Mouse (Mus musculus): Measurements from ENCODE around the gene Ppara.

The Ppara gene

GRCm38 (mm10) chr15:85734571-85735033 is at the start of gene Ppara:
Gene Ppara (plus strand): TSS chr15:85734983.
- no peak for DNase-seq (ENCODE audit: low spot score)

DNA sequence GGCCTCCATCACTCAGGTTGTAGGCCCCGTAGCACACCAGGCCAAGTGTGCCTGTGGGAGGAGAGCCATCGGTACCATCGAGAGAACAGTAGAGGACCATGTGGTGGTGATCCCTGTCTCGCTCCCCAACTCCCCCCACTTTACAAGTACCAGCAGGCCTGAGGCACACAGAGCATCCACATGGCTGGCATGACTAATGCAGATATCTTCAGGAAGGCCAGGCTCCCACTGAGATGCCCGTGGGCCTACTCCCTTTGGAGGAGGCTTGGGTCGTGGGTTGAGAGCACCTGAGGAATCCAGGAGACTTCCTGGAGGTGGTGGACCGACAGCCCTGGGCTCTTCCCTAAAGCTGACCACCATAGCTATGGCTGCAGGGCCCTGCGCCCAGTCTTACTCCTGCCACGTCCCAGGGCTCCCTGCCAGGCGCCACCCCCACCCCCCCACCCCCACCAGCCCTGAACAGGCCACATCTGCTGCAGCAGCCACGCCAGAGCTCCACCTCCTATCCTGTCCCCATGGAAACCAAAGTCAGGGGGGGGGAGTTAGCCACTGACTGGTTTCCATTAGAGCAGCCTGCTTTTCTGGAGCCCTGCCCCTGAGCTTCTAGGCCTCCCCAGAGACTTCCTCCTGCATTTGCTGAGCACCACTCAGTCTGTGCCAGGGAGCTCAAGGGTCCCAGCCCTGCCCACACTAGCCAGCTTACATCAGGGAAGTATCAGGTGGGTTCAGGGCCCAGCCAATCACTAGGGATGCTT is 48.0 kb upstream of the Ppara start:
- DNase-seq (ENCODE audit: low spot score), result no peak

DNA sequence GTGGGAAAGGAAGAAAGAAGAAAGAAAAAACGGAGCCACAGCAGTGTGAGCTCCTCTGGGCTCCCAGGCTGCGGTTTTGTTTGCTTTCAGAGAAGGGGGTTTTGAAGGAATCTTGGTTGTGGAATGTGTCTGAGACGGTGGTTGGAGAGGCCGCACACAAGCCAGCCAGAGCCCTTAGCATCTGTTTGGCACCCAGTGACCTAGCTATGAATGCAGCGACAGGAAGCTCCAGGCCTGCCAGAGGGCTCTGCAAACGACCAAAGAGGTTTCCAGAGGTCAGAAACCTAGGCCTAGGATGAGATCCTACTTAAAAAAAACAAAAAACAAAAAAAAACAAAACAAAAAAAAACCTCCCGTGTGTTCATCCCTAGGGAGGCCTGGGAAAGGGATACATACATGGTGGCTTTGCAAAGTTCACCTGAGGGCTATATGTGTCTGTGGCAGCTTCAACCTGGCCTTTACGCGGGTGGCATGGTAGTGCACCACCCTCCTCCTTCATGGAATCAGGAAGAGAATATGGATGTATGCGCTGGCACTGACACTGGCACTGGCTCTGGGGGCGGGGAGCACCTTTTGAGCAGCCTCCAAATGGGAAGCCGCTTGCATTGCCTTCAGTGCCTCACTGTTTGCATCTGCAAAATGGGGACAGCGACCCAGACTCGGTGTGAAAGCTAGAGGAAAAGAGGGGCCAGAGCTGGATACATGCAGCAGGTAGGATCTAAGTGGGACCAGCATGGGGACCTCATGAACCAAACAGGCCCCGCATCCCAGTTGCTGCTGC is 47.0 kb upstream of the Ppara start:
- DNase-seq (ENCODE audit: low spot score), result no peak

- DNase-seq (ENCODE audit: low spot score), result no peak
Measured at GRCm38 (mm10) chr15:85688734-85689133, 46.0 kb upstream of the Ppara start.

- no peak for DNase-seq (ENCODE audit: low spot score)
Measured at GRCm38 (mm10) chr15:85689523-85689922, 45.3 kb upstream of the Ppara start.

- no peak for DNase-seq (ENCODE audit: low spot score)
Measured at GRCm38 (mm10) chr15:85690058-85690457, 44.7 kb upstream of the Ppara start.

DNA sequence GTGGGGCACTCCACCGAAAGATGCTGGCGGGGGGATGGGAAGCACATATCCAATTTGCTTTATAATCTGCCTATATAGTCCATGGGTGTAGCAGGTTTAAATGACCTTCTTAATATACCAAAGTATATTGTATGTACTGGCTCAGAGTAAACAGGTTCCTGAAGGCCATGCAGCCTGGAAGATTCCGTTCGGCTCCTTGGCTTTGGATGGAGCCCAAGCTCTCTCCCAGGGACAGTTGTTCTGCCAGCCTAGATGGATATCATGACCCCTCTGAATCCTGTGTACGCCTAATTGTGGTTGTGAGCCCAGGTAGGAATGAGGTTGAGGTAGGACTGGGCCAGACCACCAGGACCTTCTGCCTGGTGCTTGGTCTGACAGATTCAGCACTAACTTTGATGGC is 43.9 kb upstream of the Ppara start:
- no peak for DNase-seq (ENCODE audit: low spot score)

GRCm38 (mm10) chr15:85693115-85693514 is 41.7 kb upstream of the Ppara start:
- no peak for DNase-seq (ENCODE audit: low spot score)

DNA sequence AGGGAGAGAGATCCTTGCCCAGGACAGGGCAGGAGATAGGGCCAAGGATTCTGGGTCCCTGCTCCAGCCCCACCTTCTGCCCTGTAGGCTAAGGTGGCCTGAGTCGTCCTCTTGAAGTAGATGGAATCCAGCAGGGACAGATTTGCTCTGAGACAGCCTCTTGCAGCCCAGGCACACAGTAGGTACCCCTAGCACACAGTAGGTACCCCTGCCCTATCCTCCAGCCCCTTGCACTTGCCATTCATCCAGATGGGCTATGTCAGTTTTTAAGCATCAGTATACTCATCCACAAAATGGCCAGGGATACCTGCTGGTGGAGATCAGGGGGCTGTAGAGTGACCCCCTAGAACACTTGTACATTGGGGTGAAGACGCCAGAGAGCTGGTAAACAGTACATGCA is 41.0 kb upstream of the Ppara start:
- DNase-seq (ENCODE audit: low spot score), result no peak

DNA sequence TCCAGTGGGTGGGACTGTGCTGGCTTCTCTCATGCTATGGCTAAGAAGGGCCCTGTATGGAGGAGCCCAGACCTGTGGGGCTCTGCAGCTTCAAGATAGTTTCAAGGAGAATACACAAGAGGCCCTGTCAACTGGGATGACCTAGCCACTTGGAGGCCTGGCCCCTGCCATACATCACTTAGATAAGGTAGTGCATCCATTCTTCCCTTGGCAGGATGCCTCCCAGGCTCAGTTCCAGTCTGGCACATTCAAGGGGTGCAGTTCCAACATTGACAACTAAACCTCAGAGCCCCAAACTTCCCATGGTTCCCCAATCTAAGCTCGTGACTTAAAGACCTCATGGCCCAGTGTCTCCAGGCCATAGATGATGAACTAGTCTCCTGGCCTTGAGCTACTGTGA is 40.4 kb upstream of the Ppara start:
- no peak for DNase-seq (ENCODE audit: low spot score)

DNA sequence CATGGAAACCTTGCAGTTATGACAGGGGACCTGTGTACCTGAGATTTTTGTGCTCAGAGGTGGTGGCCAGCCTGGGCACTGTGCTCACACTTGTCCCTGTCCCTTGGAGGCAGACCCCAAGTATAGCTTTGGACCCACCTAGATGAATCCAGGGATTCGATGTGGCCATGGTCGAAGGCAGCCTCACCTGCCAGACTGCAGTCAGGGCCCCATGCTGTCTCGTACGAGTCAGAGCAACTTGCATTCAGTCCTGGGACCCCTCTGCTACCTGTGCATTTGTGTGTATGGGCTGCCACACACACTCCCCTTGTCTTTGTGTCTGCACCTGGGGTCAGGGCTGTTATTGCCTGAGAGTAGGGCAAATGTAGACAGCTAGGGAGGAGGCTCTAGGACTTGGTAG is 39.5 kb upstream of the Ppara start:
- no peak for DNase-seq (ENCODE audit: low spot score)

- DNase-seq (ENCODE audit: low spot score), result no peak
Measured at GRCm38 (mm10) chr15:85698345-85699034, 36.3 kb upstream of the Ppara start.

DNA sequence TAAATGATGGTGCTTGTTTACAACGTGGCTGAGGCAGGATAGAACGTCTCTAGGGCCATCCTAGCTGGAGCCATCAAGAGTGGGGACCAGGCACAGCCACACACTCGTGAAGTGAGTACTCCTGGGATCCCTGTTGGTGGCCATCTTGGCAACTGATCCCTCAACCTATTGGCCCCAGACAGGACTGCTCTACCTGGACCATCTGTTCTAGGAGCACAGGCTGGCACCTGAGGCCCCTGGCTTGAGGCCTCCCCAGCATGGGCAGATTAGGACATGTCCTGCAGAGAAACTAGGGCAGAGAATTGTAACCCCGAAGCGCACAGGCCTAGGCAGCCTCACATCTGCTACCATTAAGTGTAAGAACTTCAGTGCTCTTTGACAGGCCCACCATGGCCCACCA is 35.3 kb upstream of the Ppara start:
- DNase-seq (ENCODE audit: low spot score), result no peak

- DNase-seq (ENCODE audit: low spot score), result no peak
Measured at GRCm38 (mm10) chr15:85699862-85700501, 34.8 kb upstream of the Ppara start.

- no peak for DNase-seq (ENCODE audit: low spot score)
Measured at GRCm38 (mm10) chr15:85700716-85701115, 34.1 kb upstream of the Ppara start.

DNA sequence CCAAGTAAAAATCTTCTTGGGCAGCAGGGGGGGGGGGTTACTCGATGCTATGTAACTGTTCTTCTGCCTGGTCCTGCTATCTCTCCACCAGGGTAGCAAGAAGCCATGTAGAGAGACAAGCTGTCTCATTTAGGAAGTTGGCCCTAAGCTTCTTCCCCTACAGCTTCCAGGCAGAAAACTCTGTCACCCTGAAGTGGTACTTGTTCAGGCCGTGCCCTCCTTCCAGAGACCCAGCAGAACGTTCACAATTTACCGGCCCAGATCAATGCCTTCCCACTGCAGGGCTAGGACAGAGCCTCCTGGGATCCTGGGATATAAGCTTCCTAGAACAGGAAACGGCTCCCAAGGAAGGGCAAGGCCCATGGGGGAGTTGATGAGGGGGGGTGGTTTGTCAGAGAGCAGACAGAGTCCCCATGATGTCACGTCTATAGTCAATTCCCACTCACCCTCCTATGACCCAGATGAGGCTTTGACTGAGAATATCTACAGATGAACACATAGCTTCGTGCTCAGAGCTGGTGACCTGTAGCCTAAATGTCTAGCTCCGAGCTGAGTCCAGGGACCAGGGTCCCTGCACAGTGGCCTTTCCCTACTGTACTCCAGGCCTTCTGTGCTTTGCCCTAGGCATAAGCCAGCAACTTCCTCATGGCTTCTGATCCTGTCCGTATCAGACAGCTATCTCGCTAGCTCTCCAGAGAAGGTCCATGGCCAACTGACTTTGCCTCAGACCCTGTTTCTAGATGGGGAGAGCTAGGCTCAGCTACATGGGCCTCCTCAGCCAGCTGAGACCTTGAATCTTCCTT is 33.5 kb upstream of the Ppara start:
- no peak for DNase-seq (ENCODE audit: low spot score)

- no peak for DNase-seq (ENCODE audit: low spot score)
Measured at GRCm38 (mm10) chr15:85702411-85702951, 32.3 kb upstream of the Ppara start.

DNA sequence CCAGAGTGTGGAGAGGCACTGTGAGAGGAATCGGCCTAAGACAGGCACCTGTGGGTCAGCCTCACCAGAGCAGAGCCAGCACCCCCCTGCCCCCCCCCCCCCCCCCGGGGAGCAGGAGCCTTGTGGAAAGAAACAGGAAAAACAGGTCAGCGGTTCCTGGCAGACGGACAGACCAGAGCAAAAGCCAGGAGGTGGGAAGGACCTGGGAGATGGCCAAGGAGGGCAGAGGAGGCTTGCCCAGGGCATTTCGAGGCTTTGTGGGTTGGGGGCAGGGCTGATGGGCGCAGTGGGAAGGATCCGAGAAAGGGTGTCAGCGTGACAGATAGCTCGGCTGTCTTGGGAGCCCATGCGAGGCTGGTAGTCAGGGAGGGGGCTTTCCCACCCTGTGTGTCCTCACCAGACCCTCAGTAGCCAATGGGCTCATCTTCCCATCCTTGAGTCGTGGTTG is 31.6 kb upstream of the Ppara start:
- no peak for DNase-seq (ENCODE audit: low spot score)

DNA sequence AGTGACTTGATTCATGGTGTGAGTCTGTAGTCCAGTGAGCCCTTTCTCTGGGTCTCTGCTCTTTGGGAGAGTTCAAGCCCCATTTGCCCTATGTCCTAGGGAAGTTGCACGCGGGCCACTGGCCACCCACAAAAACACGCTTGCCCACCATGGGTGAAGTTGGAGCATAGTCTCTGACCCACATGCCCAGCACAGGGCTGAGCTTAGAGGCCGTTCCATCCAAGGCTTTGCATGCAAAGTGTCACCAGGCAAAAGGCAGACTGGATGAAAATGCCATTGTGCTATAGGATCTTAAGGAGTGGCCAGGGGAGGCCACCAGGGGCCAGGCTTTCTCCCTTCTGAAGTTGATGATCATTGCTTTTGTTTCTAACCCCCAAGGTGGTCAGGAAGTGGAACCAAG is 30.9 kb upstream of the Ppara start:
- no peak for DNase-seq (ENCODE audit: low spot score)

GRCm38 (mm10) chr15:85704341-85705012 is 30.3 kb upstream of the Ppara start:
- DNase-seq (ENCODE audit: low spot score), result no peak

Measured in ovary, postnatal 10 days (tissue).